Mouse (Mus musculus) midbrain, embryonic 11.5 days (tissue): Measurements from ENCODE around the gene Rnf213. TPM values are rescaled to one million over a fixed set of nuclear protein-coding genes. Genes with fewer than 3 reads are reported as not detected.

Experiments
- ATAC-seq: fragments of 200-750 bp; cut with Nextera tagmentation; 2 replicates; pipeline ENCODE4 v1.8.0; 2017; ENCODE audit warnings: moderate TSS enrichment, moderate library complexity; ENCODE audit not compliant: low FRiP score
- DNase-seq: peaks from one replicate; pipeline ENCODE4 v3.0.0; 2015; ENCODE audit warnings: low spot score; ENCODE audit errors: missing footprints
- H3K27ac ChIP-seq: fragments of 300-500 bp; sonication (generic); 2 replicates; pipeline ENCODE4 v1.5.1; 2014; ENCODE audit warnings: low read depth, low read length
- H3K27me3 ChIP-seq: fragments of 300-500 bp; sonication (generic); 2 replicates; pipeline ENCODE4 v1.6.1; 2014; ENCODE audit warnings: mild to moderate bottlenecking, low read length, moderate library complexity, mixed read lengths; ENCODE audit not compliant: control insufficient read depth, insufficient read depth
- H3K36me3 ChIP-seq: fragments of 300-500 bp; sonication (generic); 2 replicates; pipeline ENCODE4 v1.6.1; 2014; ENCODE audit warnings: mild to moderate bottlenecking, low read length, moderate library complexity, mixed read lengths; ENCODE audit not compliant: control insufficient read depth, insufficient read depth
- H3K4me1 ChIP-seq: fragments of 300-500 bp; sonication (generic); 2 replicates; pipeline ENCODE4 v1.6.1; 2014; ENCODE audit warnings: low read length; ENCODE audit not compliant: control insufficient read depth, insufficient read depth
- H3K4me2 ChIP-seq: fragments of 300-500 bp; sonication (generic); 2 replicates; pipeline ENCODE4 v1.6.1; 2014; ENCODE audit warnings: mild to moderate bottlenecking, moderate library complexity
- H3K4me3 ChIP-seq: fragments of 300-500 bp; sonication (generic); 2 replicates; pipeline ENCODE4 v1.5.1; 2014; ENCODE audit warnings: low read depth, low read length
- H3K9ac ChIP-seq: fragments of 300-500 bp; sonication (generic); 2 replicates; pipeline ENCODE4 v1.6.1; 2014; ENCODE audit warnings: low read length
- H3K9me3 ChIP-seq: fragments of 300-500 bp; sonication (generic); 2 replicates; pipeline ENCODE4 v1.6.1; 2016; ENCODE audit warnings: low read length; ENCODE audit not compliant: control insufficient read depth
- WGBS: fragments of 180-500 bp; shearing (Covaris S2); extraction: QIAGEN DNeasy Blood & Tissue Kit; methylation state at CpG from one replicate; pipeline ENCODE4 v1.1.7; 2014; 5-methylcytosine and 5-hydroxymethylcytosine counted together
- polyA plus RNA-seq: library from polyadenylated mRNA; unstranded; fragments of >200 nt; fragmentation: Nextera tagmentation; extraction: Ambion mirVana; gene quantifications from 2 replicates; pipeline ENCODE4 v1.2.1, GENCODE M21; 2014

Rnf213 gene
- polyA plus RNA-seq, 1 experiment from 2014 or later, result 1.7 TPM

- Histone ChIP-seq H3K4me1 (no peaks in the 10 kb centered on the region), H3K36me3 (no peaks in the 10 kb centered on the region), H3K9me3 (no peaks in the 10 kb centered on the region), H3K4me2 (no peak overlapping the region), H3K9ac (no peak overlapping the region), H3K27ac (no peak overlapping the region), H3K4me3 (no peak overlapping the region), H3K27me3 (no peaks in the 10 kb centered on the region)
- WGBS, result 92% methylated on average over 8 of the region's 8 CpGs
- DNase-seq (no peak), ATAC-seq (no peak)
Measured at GRCm38 (mm10) chr11:119442199-119442598, 49.3 kb downstream of the Rnf213 start.

DNA sequence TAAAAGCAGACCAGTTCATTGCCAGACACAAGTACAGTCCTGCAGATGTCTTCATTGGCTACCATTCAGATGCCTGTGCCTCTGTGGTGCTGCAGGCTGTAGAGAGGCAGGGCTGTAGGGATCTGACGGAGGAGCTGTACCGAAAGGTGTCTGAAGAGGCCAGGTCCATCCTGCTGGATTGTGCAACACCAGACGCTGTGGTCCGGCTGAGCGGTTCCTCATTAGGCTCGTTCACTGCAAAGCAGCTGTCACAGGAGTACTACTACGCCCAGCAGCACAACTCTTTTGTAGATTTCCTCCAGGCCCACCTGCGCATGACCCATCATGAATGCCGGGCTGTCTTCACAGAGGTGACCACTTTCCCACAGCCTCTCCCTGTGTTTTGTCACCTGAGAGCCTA is 50.5 kb downstream of the Rnf213 start:
- ATAC-seq, result no peak
- Histone ChIP-seq H3K9me3 (no peaks in the 10 kb centered on the region), H3K4me1 (no peaks in the 10 kb centered on the region), H3K4me3 (no peak overlapping the region), H3K4me2 (no peak overlapping the region), H3K9ac (no peak overlapping the region), H3K36me3 (no peaks in the 10 kb centered on the region), H3K27me3 (no peaks in the 10 kb centered on the region), H3K27ac (no peak overlapping the region)
- 92% methylated on average over 9 of the region's 9 CpGs for WGBS
- DNase-seq, result no peak

DNA sequence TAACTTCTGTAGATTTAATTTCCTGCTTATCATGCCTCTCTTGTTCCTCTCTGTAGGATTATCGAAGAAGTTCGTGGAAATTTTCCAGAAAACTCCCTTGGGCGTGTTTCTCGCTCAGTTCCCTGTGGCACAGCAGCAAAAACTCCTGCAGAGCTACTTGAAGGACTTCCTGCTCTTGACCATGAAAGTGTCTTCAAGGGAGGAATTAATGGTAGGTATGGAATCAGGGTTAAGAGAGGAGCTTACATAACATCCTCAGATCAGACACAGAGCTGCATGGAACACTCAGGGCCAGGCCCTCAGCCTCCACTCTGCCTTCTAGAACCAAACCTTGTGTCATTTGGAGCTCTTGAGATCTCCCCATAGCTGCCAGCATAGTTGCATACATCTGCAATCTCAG is 63.2 kb downstream of the Rnf213 start:
- no peaks in the 10 kb centered on the region for H3K4me1 ChIP-seq
- H3K27ac ChIP-seq, result no peak overlapping the region
- H3K4me3 ChIP-seq, result no peak overlapping the region
- no peaks in the 10 kb centered on the region for H3K36me3 ChIP-seq
- no peak overlapping the region for H3K4me2 ChIP-seq
- DNase-seq (no peak), ATAC-seq (no peak)
- no peaks in the 10 kb centered on the region for H3K9me3 ChIP-seq
- WGBS, result 94% methylated on average over 4 of the region's 4 CpGs
- H3K27me3 ChIP-seq, result no peaks in the 10 kb centered on the region
- H3K9ac ChIP-seq, result no peak overlapping the region

- Histone ChIP-seq H3K4me1 (no peaks in the 10 kb centered on the region), H3K27ac (no peak overlapping the region), H3K4me3 (no peak overlapping the region), H3K4me2 (no peak overlapping the region), H3K27me3 (no peaks in the 10 kb centered on the region), H3K9ac (no peak overlapping the region), H3K9me3 (no peaks in the 10 kb centered on the region), H3K36me3 (no peaks in the 10 kb centered on the region)
- ATAC-seq (no peak), DNase-seq (no peak)
- 92% methylated on average over 4 of the region's 4 CpGs for WGBS
Measured at GRCm38 (mm10) chr11:119477876-119478275, 85.0 kb downstream of the Rnf213 start.

DNA sequence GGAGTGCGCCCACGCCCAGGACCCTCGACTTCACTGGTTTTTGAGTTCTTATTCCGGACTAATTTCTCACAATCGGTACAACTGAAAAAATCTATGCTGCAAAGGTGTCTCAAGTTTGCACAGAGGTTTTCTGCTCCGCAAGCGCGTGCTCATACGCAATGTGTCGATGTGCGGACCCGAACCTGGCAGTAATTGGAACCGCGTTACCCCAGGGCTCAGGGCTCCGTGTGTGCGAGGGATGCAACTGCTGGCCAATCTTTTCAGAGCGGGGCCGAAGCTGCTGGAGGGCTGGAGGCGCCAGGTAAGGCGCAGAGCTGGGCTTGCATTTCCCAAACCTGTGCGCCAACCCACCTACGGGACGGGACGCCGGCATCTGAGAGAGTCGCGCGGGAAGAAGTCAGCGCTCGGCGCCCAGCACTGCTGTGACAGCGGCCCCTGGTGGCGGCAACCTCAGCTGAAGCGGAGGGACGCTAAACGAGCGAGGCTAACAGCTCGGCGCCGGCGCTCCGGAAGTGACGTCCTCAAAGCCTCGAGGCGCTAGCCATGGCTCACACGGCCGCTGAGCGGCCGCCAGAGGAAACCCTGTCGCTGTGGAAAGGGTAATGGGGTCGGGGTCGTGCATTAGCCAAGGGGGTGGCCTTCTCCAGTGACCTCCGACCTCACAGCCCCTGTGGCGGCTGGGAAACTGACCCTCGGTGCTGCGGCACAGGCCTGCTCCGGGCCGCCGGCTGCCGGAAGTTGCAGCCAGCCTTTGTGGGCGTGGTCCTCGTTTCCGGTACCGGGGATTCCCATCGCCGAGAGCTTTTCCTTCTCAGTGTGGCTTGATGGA is 98.2 kb downstream of the Rnf213 start, which contains the start of gene Endov:
Gene Endov (plus strand): TSS at position 487 of the 829 bp plus-strand sequence.
- WGBS, result under 1% methylated on average over 65 of the region's 66 CpGs

GRCm38 (mm10) chr11:119491690-119492087 is 98.8 kb downstream of the Rnf213 start:
- Histone ChIP-seq H3K4me2 (peak overlapping the region; percentile 90), H3K4me3 (peak overlapping the region; percentile 52), H3K36me3 (no peaks in the 10 kb centered on the region), H3K27ac (peak overlapping the region; percentile 91), H3K9me3 (no peaks in the 10 kb centered on the region), H3K9ac (peak overlapping the region; percentile 94), H3K27me3 (no peaks in the 10 kb centered on the region), H3K4me1 (peaks cover 9% of the 10 kb centered on the region; the same call in 1 of the 2 replicates)
- DNase-seq, result no peak
- ATAC-seq, result no peak
- WGBS, result 6% methylated on average over 27 of the region's 27 CpGs

More for the DNA sequence above, 98.2 kb downstream of the Rnf213 start, which contains the start of gene Endov:
- Histone ChIP-seq H3K36me3 (no peaks in the 10 kb centered on the region), H3K27me3 (no peaks in the 10 kb centered on the region), H3K27ac (peak within 1 kb of the TSS; percentile 91), H3K9me3 (no peaks in the 10 kb centered on the region), H3K9ac (peak within 1 kb of the TSS; percentile 94), H3K4me1 (peaks cover 9% of the 10 kb centered on the region; the same call in 1 of the 2 replicates), H3K4me2 (peak within 1 kb of the TSS; percentile 90), H3K4me3 (peak within 1 kb of the TSS; percentile 52)
- peak; percentile 96 for ATAC-seq
- DNase-seq, result peak; percentile 100

DNA sequence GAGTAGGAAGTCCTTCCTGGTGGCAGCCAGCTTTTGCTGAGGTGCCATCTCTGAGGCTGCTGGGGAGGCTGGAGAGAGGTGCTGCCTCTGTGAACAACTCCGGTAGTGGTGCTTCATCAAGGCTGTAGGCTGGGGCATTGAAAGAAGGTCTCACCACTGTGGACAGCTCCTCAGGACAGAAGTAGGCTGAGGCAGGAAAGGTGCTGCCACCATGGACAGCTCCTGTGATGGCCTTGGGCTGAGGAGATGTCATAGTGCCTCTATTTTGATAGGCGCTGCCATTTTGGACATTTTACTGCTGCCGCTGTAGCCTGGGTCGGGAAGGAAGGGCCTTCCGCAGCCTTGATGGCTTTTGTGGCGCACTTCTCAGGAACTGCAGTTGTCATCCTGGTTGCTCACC is 99.9 kb downstream of the Rnf213 start:
- DNase-seq, result no peak
- no peak for ATAC-seq
- Histone ChIP-seq H3K4me2 (peak overlapping the region; percentile 90), H3K9me3 (no peaks in the 10 kb centered on the region), H3K27me3 (no peaks in the 10 kb centered on the region), H3K27ac (no peak overlapping the region), H3K9ac (no peak overlapping the region; the same call in 1 of the 2 replicates), H3K4me3 (peak overlapping the region; percentile 52; the same call in 1 of the 2 replicates), H3K36me3 (no peaks in the 10 kb centered on the region), H3K4me1 (peaks cover 9% of the 10 kb centered on the region; the same call in 1 of the 2 replicates)
- 95% methylated on average over 6 of the region's 6 CpGs for WGBS

DNA sequence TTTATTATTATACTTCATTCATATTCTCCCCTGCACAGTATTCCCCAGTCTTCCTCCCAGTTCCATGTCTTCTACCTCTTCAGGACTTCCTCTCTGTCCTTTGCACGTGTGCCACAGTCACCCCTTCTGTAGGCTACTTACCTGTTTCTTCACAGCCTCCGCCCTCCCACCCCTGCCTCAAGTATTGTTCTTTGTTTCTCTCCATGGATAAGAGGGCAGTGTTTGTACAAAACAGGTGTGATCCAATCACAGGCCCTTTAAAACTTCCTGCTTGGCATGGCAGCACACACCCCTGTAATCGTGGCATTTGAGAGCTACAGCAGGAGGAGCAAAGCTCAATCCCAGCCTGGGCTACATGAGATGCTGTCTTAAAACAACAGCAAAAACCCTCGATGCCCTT is 100.6 kb downstream of the Rnf213 start:
- peaks cover 9% of the 10 kb centered on the region; the same call in 1 of the 2 replicates for H3K4me1 ChIP-seq
- no peak for ATAC-seq
- no peaks in the 10 kb centered on the region for H3K27me3 ChIP-seq
- H3K9ac ChIP-seq, result no peak overlapping the region
- H3K27ac ChIP-seq, result no peak overlapping the region
- no peaks in the 10 kb centered on the region for H3K36me3 ChIP-seq
- H3K4me2 ChIP-seq, result no peak overlapping the region
- H3K9me3 ChIP-seq, result no peaks in the 10 kb centered on the region
- 89% methylated on average over 4 of the region's 4 CpGs for WGBS
- DNase-seq, result no peak
- H3K4me3 ChIP-seq, result no peak overlapping the region

- 95% methylated on average over 5 of the region's 5 CpGs for WGBS
- no peak for ATAC-seq
Measured at GRCm38 (mm10) chr11:119496147-119496546, 103.2 kb downstream of the Rnf213 start.

More at GRCm38 (mm10) chr11:119496147-119496546, 103.2 kb downstream of the Rnf213 start:
- Histone ChIP-seq H3K4me2 (no peak overlapping the region), H3K4me3 (no peak overlapping the region), H3K9me3 (no peaks in the 10 kb centered on the region), H3K4me1 (peaks cover 9% of the 10 kb centered on the region; the same call in 1 of the 2 replicates), H3K36me3 (0 out of 2 replicates have a peak, but pooled peaks cover 5% of the 10 kb centered on the region), H3K9ac (no peak overlapping the region), H3K27ac (no peak overlapping the region), H3K27me3 (no peaks in the 10 kb centered on the region)
- no peak for DNase-seq
